Mouse (Mus musculus) right cerebral cortex, postnatal 14 days (tissue): ENCODE data around the gene Arhgap42.

Source experiments
- DNase-seq: peaks from one replicate; pipeline ENCODE4 v3.0.0; 2022

The Arhgap42 gene

DNA sequence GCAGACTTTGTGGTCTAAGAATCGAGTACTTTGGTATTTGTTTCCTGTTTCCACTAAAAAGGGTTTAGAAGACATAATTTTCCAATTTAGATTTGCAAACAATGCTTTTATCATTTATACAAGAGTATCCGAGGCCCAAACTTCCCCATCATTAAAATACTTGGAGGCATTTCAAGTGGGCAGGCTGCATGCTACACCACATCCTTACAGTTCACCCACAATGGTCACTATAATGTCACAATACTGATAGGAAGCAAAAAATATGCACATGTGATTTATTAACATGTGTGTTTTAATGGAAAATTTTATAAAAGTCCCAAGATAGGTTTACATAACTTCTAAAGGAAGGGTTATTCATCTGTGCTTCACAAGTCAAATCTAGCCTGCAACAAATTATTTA, 242.4 kb downstream of the Arhgap42 start:
- DNase-seq: no peak

DNA sequence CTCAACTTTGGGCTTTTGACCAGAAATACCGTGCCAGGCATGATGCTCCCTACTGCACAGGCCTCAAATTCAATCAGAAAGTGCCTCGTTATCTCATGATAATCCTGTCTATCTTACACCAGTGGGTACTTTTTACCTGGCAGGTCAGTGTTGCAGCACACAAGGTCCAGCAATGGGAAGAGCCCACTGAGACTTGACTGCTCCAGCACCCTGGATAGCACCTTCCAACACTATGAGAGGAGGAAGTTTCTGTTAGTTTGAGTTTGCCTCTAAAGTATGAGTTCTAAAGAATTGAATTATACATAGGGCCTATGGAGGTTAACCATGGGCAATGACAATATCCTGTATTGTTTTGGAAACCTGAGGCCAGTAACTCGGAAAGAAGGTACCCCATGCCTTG, 256.6 kb downstream of the Arhgap42 start:
- DNase-seq: no peak

DNA sequence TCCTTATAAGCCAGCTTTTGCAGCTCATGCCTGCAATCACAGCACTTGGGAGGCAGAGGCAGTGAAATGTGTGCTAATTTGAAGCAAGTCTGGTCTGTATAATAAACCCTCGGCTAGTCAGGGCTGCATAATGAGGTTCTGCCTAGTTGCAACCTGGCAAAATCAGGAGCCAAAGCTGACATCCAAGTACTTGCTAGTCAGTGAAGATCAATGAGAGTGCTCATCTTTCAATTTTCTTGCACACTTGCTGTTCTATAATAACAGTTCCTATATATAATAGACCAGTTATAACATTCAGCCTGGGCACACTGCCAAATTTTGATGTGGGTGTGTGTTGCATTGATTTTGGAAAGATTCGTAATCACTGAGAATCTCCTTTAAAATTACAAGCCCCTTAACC, 261.1 kb downstream of the Arhgap42 start:
- DNase-seq: peak; percentile 71

DNA sequence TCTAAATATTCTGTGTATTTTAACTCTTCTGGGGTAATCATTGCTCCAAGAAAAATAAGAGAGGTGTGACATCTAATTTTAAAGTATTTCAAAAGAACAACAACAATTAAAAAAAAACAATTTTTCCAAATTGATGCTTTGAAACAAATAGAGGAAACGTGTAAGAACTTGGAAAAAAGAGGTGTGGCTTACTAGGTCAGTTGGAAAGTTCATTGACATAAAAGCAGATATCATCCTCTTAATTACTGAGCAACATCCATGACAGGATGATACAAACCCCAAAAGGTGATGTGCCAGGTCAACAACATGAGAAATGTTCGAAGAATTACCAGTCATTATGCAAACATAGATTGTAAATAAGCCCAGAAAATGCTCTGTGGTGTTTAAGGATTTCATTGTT, 267.4 kb downstream of the Arhgap42 start, which contains the start of gene Gm16485:
Gene Gm16485 (plus strand): TSS at position 301 of the 400 bp plus-strand sequence.
- DNase-seq: no peak

DNA sequence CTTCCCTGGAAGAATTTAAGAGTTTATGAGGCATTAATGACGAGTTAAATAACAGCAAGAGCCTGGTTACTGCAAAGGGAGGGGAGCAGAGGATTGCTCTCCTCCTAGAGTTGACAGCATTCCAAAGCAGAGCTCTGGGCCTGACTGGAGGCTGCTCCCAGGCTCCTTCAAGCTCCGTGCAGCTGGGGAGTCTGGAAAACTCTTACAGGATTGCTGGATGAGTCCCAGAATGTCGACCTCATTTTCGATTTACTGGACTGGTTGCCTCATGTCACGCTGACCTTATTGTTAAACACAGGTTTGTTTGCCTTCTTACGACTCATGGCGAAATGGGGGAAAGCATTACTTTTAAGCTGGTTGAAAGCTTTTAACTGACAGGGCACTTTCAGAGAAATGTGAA, 268.7 kb downstream of the Arhgap42 start:
- DNase-seq: no peak

DNA sequence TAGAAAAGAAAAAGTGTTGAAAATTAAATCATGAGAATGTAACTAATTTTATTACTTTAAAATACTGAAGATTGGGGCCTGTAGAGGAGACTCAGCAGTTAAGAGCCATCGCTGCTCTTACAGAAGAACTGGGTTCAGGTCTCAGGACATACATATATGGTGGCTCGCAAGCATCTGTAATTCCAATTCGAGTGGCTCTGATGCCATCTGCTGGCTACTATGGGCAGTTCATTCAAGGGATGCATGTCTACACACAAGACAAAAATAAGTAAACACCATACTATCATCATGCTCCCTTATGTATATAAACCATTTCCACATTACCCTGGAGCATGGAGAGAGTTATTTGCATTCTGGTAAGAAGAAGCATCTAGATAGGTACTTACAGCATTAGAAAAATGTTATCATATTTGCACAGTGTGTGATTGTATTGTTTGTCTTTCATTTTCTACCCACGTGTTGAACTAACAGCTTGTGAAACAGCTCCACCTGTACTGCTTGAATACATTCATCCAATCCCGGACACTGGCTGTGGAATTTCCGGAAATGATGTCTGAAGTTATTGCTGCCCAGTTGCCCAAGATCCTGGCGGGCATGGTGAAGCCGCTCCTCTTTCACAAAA, 274.3 kb downstream of the Arhgap42 start:
- peak; percentile 22 for DNase-seq

DNA sequence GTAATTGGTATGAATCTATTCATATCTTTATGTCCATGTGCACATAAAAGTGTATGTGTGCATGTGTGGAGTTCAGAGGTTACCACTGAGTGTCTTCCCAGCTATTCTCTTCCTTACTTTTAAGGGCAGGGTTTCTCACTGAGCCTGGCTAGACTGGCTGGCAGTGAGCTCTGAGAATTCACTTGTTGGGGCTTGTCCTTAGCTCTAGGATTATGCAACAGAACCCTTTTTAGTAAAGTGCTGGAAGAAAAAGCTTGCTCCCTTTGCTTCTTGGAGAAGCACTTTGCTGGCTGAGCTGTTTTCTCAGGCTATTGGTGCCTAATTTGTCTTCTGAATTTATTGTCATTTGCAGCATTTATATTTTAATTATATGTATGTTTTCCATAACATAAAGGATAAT, 285.6 kb downstream of the Arhgap42 start:
- DNase-seq: no peak
